ENCODE assay signal across 21 mouse cellular contexts in the genomic region with DNA sequence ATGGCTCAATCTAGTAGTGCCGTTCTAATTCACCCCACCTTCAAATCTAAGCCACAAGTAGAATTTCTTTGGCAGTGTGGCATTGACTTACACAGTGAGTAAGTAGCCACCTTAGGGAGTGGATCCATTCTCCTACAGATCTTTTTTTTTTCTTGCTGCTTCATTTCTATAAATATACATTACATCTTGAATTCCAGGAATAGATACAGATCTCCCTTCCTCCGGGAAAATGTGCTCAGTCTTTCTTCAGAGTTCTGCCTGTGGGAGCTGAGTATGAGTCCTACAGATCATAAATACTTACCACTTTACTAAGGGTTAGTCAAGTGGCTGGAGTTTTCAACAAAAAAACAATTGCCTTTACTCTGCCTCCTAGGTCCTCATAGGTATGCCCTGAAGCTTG.
A peak's percentile ranks its signal among the peaks of the same experiment; 100 is the strongest.
DNase-seq lines count a peak whose midpoint lies in the region; ATAC-seq and TF ChIP-seq lines count a peak whose summit lies in the region.
"Had no signal": no experiment of that assay in that cellular context is flagged by ENCODE, and none has a peak within 500 bp of the region (broad histone marks: within the 10 kb centered on the region; RNA-seq: fewer than 3 reads in every experiment).

No protein-coding gene starts in this region.

- no peak overlapping the region for H3K9ac ChIP-seq in heart, postnatal 0 days (replicated peaks; ENCODE audit: low read depth, low read length)
- peak overlapping the region; percentile 1; the same call in 1 of the 2 replicates for H3K9ac ChIP-seq in liver, embryonic 16.5 days (ENCODE audit: low read depth, low read length)
- H3K9ac ChIP-seq: hindbrain, embryonic 12.5 days; limb, embryonic 12.5 days; lung, embryonic 14.5 days had no signal

- WGBS in heart, postnatal 0 days = 43% methylated on average over 2 of the region's 2 CpGs
- 53% methylated on average over 2 of the region's 2 CpGs for WGBS in liver, embryonic 16.5 days (ENCODE audit: insufficient replicate concordance)

- no peaks in the 10 kb centered on the region for H3K36me3 ChIP-seq in heart, postnatal 0 days (replicated peaks; ENCODE audit: control insufficient read depth, insufficient read depth, low read length)
- peaks cover 5% of the 10 kb centered on the region; the same call in 1 of the 2 replicates for H3K36me3 ChIP-seq in liver, embryonic 16.5 days (ENCODE audit: control insufficient read depth, insufficient read depth)
- H3K36me3 ChIP-seq: hindbrain, embryonic 12.5 days; limb, embryonic 12.5 days; midbrain, embryonic 10.5 days had no signal

- H3K9me3 ChIP-seq in heart, postnatal 0 days (replicated peaks; ENCODE audit: control insufficient read depth, low read length) = no peaks in the 10 kb centered on the region
- H3K9me3 ChIP-seq in liver, embryonic 16.5 days (replicated peaks; ENCODE audit: control insufficient read depth, low read length) = no peaks in the 10 kb centered on the region
- H3K9me3 ChIP-seq: hindbrain, embryonic 12.5 days; limb, embryonic 12.5 days; midbrain, embryonic 10.5 days had no signal

- no peak for DNase-seq in heart, postnatal 0 days (ENCODE audit: low spot score)
- DNase-seq in heart, adult 18-20 months = no peak
- DNase-seq in NIH3T3 (ENCODE audit: low read depth) (peak; percentile 34), MN1 (ENCODE audit: low spot score) (no peak)
- peak; percentile 49 for DNase-seq in c-Kit-positive CD71-positive TER-119-negative erythroid progenitor cells, embryonic 14.5 days (ENCODE audit: low read depth)
- DNase-seq in layer of hippocampus, adult 18-20 months (ENCODE audit: low spot score in 2 of 2) = no peak
- DNase-seq: B cell, adult 2 months; cerebellum, adult 11-12 months; cerebellum, postnatal 25 days; embryo, embryonic 11 days; gastrocnemius, postnatal 25 days; heart, postnatal 10 days; kidney, adult 8-10 months; kidney, postnatal 14 days; lung, embryonic 14.5 days; thymus, postnatal 36 days had no signal

- no peak for TF ChIP-seq EP300 in heart, postnatal 0 days (IDR thresholded peaks at IDR 0.05; ENCODE audit: low read depth)

- H3K4me2 ChIP-seq in heart, postnatal 0 days (ENCODE audit: low read depth, low read length) = no peak overlapping the region
- H3K4me2 ChIP-seq in liver, embryonic 16.5 days (ENCODE audit: low read depth, low read length) = peak overlapping the region; percentile 78
- H3K4me2 ChIP-seq: hindbrain, embryonic 12.5 days; limb, embryonic 12.5 days; lung, embryonic 14.5 days had no signal

- H3K27me3 ChIP-seq in heart, postnatal 0 days (ENCODE audit: control insufficient read depth, insufficient read depth, low read length) = no peaks in the 10 kb centered on the region
- no peaks in the 10 kb centered on the region for H3K27me3 ChIP-seq in liver, embryonic 16.5 days (ENCODE audit: control insufficient read depth, insufficient read depth, low read depth, low read length)
- H3K27me3 ChIP-seq: hindbrain, embryonic 12.5 days; limb, embryonic 12.5 days had no signal

- H3K4me1 ChIP-seq in heart, postnatal 0 days (ENCODE audit: control insufficient read depth, insufficient read depth) = peaks cover 15% of the 10 kb centered on the region
- peaks cover 40% of the 10 kb centered on the region for H3K4me1 ChIP-seq in liver, embryonic 16.5 days (ENCODE audit: control insufficient read depth, low read depth, low read length)

- ATAC-seq in heart, postnatal 0 days (ENCODE audit: insufficient read depth, low read depth) = no peak
- ATAC-seq in liver, embryonic 16.5 days (ENCODE audit: low read depth) = no peak

- H3K27ac ChIP-seq in heart, postnatal 0 days (ENCODE audit: low read depth) = peak overlapping the region; percentile 15; the same call in 1 of the 2 replicates
- peak overlapping the region; percentile 61 for H3K27ac ChIP-seq in liver, embryonic 16.5 days (ENCODE audit: low read length)
- H3K27ac ChIP-seq: hindbrain, embryonic 12.5 days; limb, embryonic 12.5 days; macrophage; midbrain, embryonic 10.5 days had no signal

- no peak for TF ChIP-seq CTCF in heart, postnatal 0 days (IDR thresholded peaks at IDR 0.05; ENCODE audit: low read depth)

- no peak overlapping the region for H3K4me3 ChIP-seq in heart, postnatal 0 days (ENCODE audit: low read depth, low read length)
- peak overlapping the region; percentile 55 for H3K4me3 ChIP-seq in liver, embryonic 16.5 days (ENCODE audit: low read depth, low read length)
- H3K4me3 ChIP-seq: hindbrain, embryonic 12.5 days; limb, embryonic 12.5 days; midbrain, embryonic 10.5 days had no signal

Comparison
In these comparisons a context has a peak if more than half of its experiments do, and no peak if none do; other contexts are left out.
1. DNase-seq: peak in NIH3T3 (single experiment) and c-Kit-positive CD71-positive TER-119-negative erythroid progenitor cells, embryonic 14.5 days (single experiment); none in heart, postnatal 0 days (single experiment), heart, adult 18-20 months (0 of 2), MN1 (single experiment) and layer of hippocampus, adult 18-20 months (0 of 2).